Mouse (Mus musculus): Measurements from ENCODE around the gene Psmd13. TPM values are rescaled to one million over a fixed set of nuclear protein-coding genes. Genes with fewer than 3 reads are reported as not detected.
"Not testable (repeated sequence)": the region's sequence is repeated elsewhere in the genome, so short reads cannot be mapped to it uniquely, and the experiment has no call there.

Gene Psmd13
- total RNA-seq, 1 experiment from 2014 or later = 165 TPM

GRCm38 (mm10) chr7:140855181-140855580 is 26.6 kb upstream of the Psmd13 start:
- ATAC-seq (replicated peaks; ENCODE audit: insufficient number of reproducible peaks, low FRiP score, low TSS enrichment, poor library complexity, severe bottlenecking) = no peak

GRCm38 (mm10) chr7:140855860-140856784 is 25.6 kb upstream of the Psmd13 start, which contains the start of gene Gm45785:
Gene Gm45785, minus strand, starts transcription at chr7:140856331.
- peak; percentile 76 for ATAC-seq (replicated peaks; ENCODE audit: insufficient number of reproducible peaks, low FRiP score, low TSS enrichment, poor library complexity, severe bottlenecking)

- ATAC-seq (replicated peaks; ENCODE audit: insufficient number of reproducible peaks, low FRiP score, low TSS enrichment, poor library complexity, severe bottlenecking) = peak; percentile 78
Observed at GRCm38 (mm10) chr7:140856785-140857549, 24.8 kb upstream of the Psmd13 start, which contains the start of gene Ric8a. Gene Ric8a, plus strand, starts transcription at chr7:140856957.

- no peak for ATAC-seq (replicated peaks; ENCODE audit: insufficient number of reproducible peaks, low FRiP score, low TSS enrichment, poor library complexity, severe bottlenecking)
Observed at GRCm38 (mm10) chr7:140857550-140858505, 23.9 kb upstream of the Psmd13 start, which contains the start of gene Bet1l. Gene Bet1l, minus strand, starts transcription at chr7:140857577.

GRCm38 (mm10) chr7:140858746-140859145 is 23.0 kb upstream of the Psmd13 start:
- ATAC-seq (replicated peaks; ENCODE audit: insufficient number of reproducible peaks, low FRiP score, low TSS enrichment, poor library complexity, severe bottlenecking) = no peak

- no peak for ATAC-seq (replicated peaks; ENCODE audit: insufficient number of reproducible peaks, low FRiP score, low TSS enrichment, poor library complexity, severe bottlenecking)
Observed at GRCm38 (mm10) chr7:140859997-140860396, 21.8 kb upstream of the Psmd13 start.

- no peak for ATAC-seq (replicated peaks; ENCODE audit: insufficient number of reproducible peaks, low FRiP score, low TSS enrichment, poor library complexity, severe bottlenecking)
Observed at GRCm38 (mm10) chr7:140860728-140861127, 21.0 kb upstream of the Psmd13 start.

GRCm38 (mm10) chr7:140864761-140865160 is 17.0 kb upstream of the Psmd13 start:
- ATAC-seq (replicated peaks; ENCODE audit: insufficient number of reproducible peaks, low FRiP score, low TSS enrichment, poor library complexity, severe bottlenecking) = no peak

- ATAC-seq (replicated peaks; ENCODE audit: insufficient number of reproducible peaks, low FRiP score, low TSS enrichment, poor library complexity, severe bottlenecking) = no peak
Observed at GRCm38 (mm10) chr7:140874224-140874623, 7.5 kb upstream of the Psmd13 start.

GRCm38 (mm10) chr7:140877364-140877763 is 4.4 kb upstream of the Psmd13 start:
- peak; percentile 58; the same call in 1 of the 2 replicates for ATAC-seq (replicated peaks; ENCODE audit: insufficient number of reproducible peaks, low FRiP score, low TSS enrichment, poor library complexity, severe bottlenecking)

- ATAC-seq (replicated peaks; ENCODE audit: insufficient number of reproducible peaks, low FRiP score, low TSS enrichment, poor library complexity, severe bottlenecking) = no peak
Observed at GRCm38 (mm10) chr7:140879355-140879754, 2.4 kb upstream of the Psmd13 start.

GRCm38 (mm10) chr7:140880419-140880818 is 1.3 kb upstream of the Psmd13 start:
- no peak for ATAC-seq (replicated peaks; ENCODE audit: insufficient number of reproducible peaks, low FRiP score, low TSS enrichment, poor library complexity, severe bottlenecking)

GRCm38 (mm10) chr7:140880865-140881515 is 778 bp upstream of the Psmd13 start:
- no peak for ATAC-seq (replicated peaks; ENCODE audit: insufficient number of reproducible peaks, low FRiP score, low TSS enrichment, poor library complexity, severe bottlenecking)

GRCm38 (mm10) chr7:140882469-140882803 is 668 bp downstream of the Psmd13 start:
- ATAC-seq (replicated peaks; ENCODE audit: insufficient number of reproducible peaks, low FRiP score, low TSS enrichment, poor library complexity, severe bottlenecking) = no peak

- ATAC-seq (replicated peaks; ENCODE audit: insufficient number of reproducible peaks, low FRiP score, low TSS enrichment, poor library complexity, severe bottlenecking) = not testable (repeated sequence)
Observed at GRCm38 (mm10) chr7:140890636-140891035, 8.9 kb downstream of the Psmd13 start.

- no peak for ATAC-seq (replicated peaks; ENCODE audit: insufficient number of reproducible peaks, low FRiP score, low TSS enrichment, poor library complexity, severe bottlenecking)
Observed at GRCm38 (mm10) chr7:140894031-140894430, 12.3 kb downstream of the Psmd13 start.

GRCm38 (mm10) chr7:140894611-140895010 is 12.8 kb downstream of the Psmd13 start:
- ATAC-seq (replicated peaks; ENCODE audit: insufficient number of reproducible peaks, low FRiP score, low TSS enrichment, poor library complexity, severe bottlenecking) = no peak

- no peak for ATAC-seq (replicated peaks; ENCODE audit: insufficient number of reproducible peaks, low FRiP score, low TSS enrichment, poor library complexity, severe bottlenecking)
Observed at GRCm38 (mm10) chr7:140897863-140898262, 16.1 kb downstream of the Psmd13 start.
